Mouse (Mus musculus): Measurements from ENCODE around the gene Tead1. TPM values are rescaled to one million over a fixed set of nuclear protein-coding genes. Genes with fewer than 3 reads are reported as not detected.

Gene Tead1
- polyA plus RNA-seq, 1 experiment from 2014 or later, result 18.0 TPM

Small RNA genes within 50 kb of the gene (microRNA-seq; reads per million reads assigned to microRNA genes)
- not detected for gene Gm44462

Measured in forebrain, embryonic 15.5 days (tissue).